Mouse (Mus musculus): ENCODE measurements around the gene Greb1. TPM values are rescaled to one million over a fixed set of nuclear protein-coding genes. Genes with fewer than 3 reads are reported as not detected.

Greb1 gene
- polyA plus RNA-seq, 2 experiments: 0.41 to 1.1 TPM

DNA sequence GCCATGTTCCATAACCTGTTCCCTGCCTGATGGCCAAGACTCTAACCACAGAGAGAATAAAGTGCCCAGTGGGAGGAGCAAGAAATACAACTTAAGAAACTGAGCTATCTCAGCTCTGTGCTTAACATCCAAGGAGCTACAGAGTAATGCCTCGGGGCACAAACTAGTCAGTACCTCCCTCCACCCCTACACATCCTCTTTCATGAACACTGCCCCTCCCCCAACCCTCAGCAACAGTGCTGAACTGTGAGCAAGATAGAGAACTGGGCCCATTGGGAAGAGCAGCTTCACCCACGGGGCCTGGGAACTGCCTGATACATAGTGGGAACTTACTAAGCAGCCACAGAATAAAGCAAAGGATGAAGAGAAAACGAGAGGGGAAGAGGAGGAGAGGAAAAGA lies 77.1 kb downstream of the Greb1 start:
- H3K4me3 ChIP-seq (ENCODE audit: insufficient read depth in 1 of 2, low read depth in 2 of 2, low read length in 2 of 2): no peak overlapping the region
- TF ChIP-seq EP300 (IDR thresholded peaks at IDR 0.05; ENCODE audit: low read depth) (no peak), CTCF (IDR thresholded peaks at IDR 0.05; ENCODE audit: low read depth) (no peak)
- no peak overlapping the region for H3K27ac ChIP-seq
- H3K36me3 ChIP-seq (replicated peaks; ENCODE audit: control insufficient read depth, insufficient read depth, low read depth): no peaks in the 10 kb centered on the region
- H3K27me3 ChIP-seq (ENCODE audit: control insufficient read depth, insufficient read depth, low read length): no peaks in the 10 kb centered on the region
- no peak for ATAC-seq (ENCODE audit: insufficient read depth)
- peaks cover 0 to 14% of the 10 kb centered on the region in 2 experiments; a peak in 2 of 4 replicates for H3K4me1 ChIP-seq (replicated peaks; ENCODE audit: control insufficient read depth in 2 of 2, insufficient read depth in 2 of 2, low read length in 1 of 2)
- no peak for DNase-seq (ENCODE audit: low read depth in 3 of 3, low spot score in 3 of 3)
- 22% methylated on average over 3 of the region's 3 CpGs for WGBS (ENCODE audit: insufficient replicate concordance)
- H3K9me3 ChIP-seq (ENCODE audit: control insufficient read depth, low read length): no peaks in the 10 kb centered on the region
- H3K9ac ChIP-seq (replicated peaks): no peak overlapping the region
- H3K4me2 ChIP-seq (ENCODE audit: low read depth): no peak overlapping the region

GRCm38 (mm10) chr12:16718660-16719315 lies 81.9 kb downstream of the Greb1 start:
- no peak overlapping the region for H3K4me3 ChIP-seq (ENCODE audit: insufficient read depth in 1 of 2, low read depth in 2 of 2, low read length in 2 of 2)
- no peak for ATAC-seq (ENCODE audit: insufficient read depth)
- no peaks in the 10 kb centered on the region for H3K36me3 ChIP-seq (replicated peaks; ENCODE audit: control insufficient read depth, insufficient read depth, low read depth)
- H3K4me2 ChIP-seq (ENCODE audit: low read depth): no peak overlapping the region
- peak; percentile 20 to 28 (median 24) for DNase-seq (ENCODE audit: low read depth in 3 of 3, low spot score in 3 of 3)
- peaks cover 0 to 2% of the 10 kb centered on the region in 2 experiments; a peak in 1 of 4 replicates for H3K4me1 ChIP-seq (replicated peaks; ENCODE audit: control insufficient read depth in 2 of 2, insufficient read depth in 2 of 2, low read length in 1 of 2)
- WGBS (ENCODE audit: insufficient replicate concordance): 33% methylated on average over 8 of the region's 8 CpGs
- no peak overlapping the region for H3K9ac ChIP-seq (replicated peaks)
- H3K27ac ChIP-seq: no peak overlapping the region
- TF ChIP-seq CTCF (IDR thresholded peaks at IDR 0.05; ENCODE audit: low read depth): peak; percentile 90
- no peak for TF ChIP-seq EP300 (IDR thresholded peaks at IDR 0.05; ENCODE audit: low read depth)
- H3K27me3 ChIP-seq (ENCODE audit: control insufficient read depth, insufficient read depth, low read length): no peaks in the 10 kb centered on the region
- H3K9me3 ChIP-seq (ENCODE audit: control insufficient read depth, low read length): no peaks in the 10 kb centered on the region

GRCm38 (mm10) chr12:16717653-16718052 lies 83.0 kb downstream of the Greb1 start:
- H3K27ac ChIP-seq: no peak overlapping the region
- H3K27me3 ChIP-seq (ENCODE audit: control insufficient read depth, insufficient read depth, low read length): no peaks in the 10 kb centered on the region
- no peaks in the 10 kb centered on the region for H3K36me3 ChIP-seq (replicated peaks; ENCODE audit: control insufficient read depth, insufficient read depth, low read depth)
- H3K4me2 ChIP-seq (ENCODE audit: low read depth): no peak overlapping the region
- WGBS (ENCODE audit: insufficient replicate concordance): 39% methylated on average over 1 of the region's 1 CpGs
- no peak for DNase-seq (ENCODE audit: low read depth in 3 of 3, low spot score in 3 of 3)
- no peak for ATAC-seq (ENCODE audit: insufficient read depth)
- TF ChIP-seq EP300 (IDR thresholded peaks at IDR 0.05; ENCODE audit: low read depth) (no peak), CTCF (IDR thresholded peaks at IDR 0.05; ENCODE audit: low read depth) (peak; percentile 85)
- no peak overlapping the region for H3K9ac ChIP-seq (replicated peaks)
- H3K9me3 ChIP-seq (ENCODE audit: control insufficient read depth, low read length): no peaks in the 10 kb centered on the region
- H3K4me3 ChIP-seq (ENCODE audit: insufficient read depth in 1 of 2, low read depth in 2 of 2, low read length in 2 of 2): no peak overlapping the region
- H3K4me1 ChIP-seq (replicated peaks; ENCODE audit: control insufficient read depth in 2 of 2, insufficient read depth in 2 of 2, low read length in 1 of 2): no peaks in the 10 kb centered on the region

DNA sequence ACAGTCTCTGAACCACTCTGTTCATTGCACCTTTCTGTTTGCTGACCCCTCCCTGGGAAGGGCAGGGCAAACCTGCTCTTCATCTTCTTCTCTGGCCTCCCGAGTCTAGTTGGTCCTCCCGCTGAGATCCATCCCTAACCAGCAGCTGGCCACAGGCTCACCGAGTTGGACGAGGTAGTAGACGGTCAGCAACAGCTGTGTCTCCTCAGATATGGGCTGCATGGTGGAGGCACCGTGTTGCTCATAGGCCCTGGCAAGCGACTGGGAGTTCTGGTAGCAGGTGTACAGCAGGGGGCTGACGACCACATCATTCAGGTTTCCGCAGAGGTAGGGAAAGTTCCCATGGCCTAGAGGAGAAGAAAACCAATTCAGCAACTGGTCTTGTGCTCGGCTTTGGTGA lies 86.1 kb downstream of the Greb1 start:
- Histone ChIP-seq H3K4me1 (replicated peaks; ENCODE audit: control insufficient read depth in 2 of 2, insufficient read depth in 2 of 2, low read length in 1 of 2) (no peaks in the 10 kb centered on the region), H3K9ac (replicated peaks) (no peak overlapping the region), H3K4me2 (ENCODE audit: low read depth) (no peak overlapping the region), H3K4me3 (ENCODE audit: insufficient read depth in 1 of 2, low read depth in 2 of 2, low read length in 2 of 2) (no peak overlapping the region), H3K36me3 (replicated peaks; ENCODE audit: control insufficient read depth, insufficient read depth, low read depth) (no peaks in the 10 kb centered on the region), H3K9me3 (ENCODE audit: control insufficient read depth, low read length) (no peaks in the 10 kb centered on the region), H3K27me3 (ENCODE audit: control insufficient read depth, insufficient read depth, low read length) (no peaks in the 10 kb centered on the region), H3K27ac (no peak overlapping the region)
- no peak for TF ChIP-seq CTCF (IDR thresholded peaks at IDR 0.05; ENCODE audit: low read depth)
- 63% methylated on average over 10 of the region's 10 CpGs for WGBS (ENCODE audit: insufficient replicate concordance)
- DNase-seq (ENCODE audit: low read depth in 3 of 3, low spot score in 3 of 3): no peak
- no peak for ATAC-seq (ENCODE audit: insufficient read depth)

DNA sequence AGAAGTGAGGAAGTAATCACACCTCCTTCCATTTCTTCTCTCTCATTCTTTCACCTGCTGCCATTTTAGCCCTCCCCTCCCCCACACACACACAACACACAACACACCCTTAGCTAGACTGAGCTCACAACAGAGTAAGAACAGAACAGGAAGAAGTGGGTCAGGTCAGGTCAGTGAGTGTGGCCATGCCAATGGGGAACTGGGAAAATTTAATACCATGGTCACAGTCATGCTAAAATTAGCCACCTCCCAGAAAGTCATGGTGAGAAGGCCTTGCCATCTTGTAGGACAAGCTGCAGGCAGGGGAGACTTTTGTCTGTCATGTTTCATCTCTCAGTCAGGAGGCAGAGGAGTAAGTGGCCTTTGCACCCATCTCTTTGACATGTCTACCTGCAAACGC lies 102.0 kb downstream of the Greb1 start:
- H3K9me3 ChIP-seq (ENCODE audit: control insufficient read depth, low read length): no peaks in the 10 kb centered on the region
- no peak for DNase-seq (ENCODE audit: low read depth in 3 of 3, low spot score in 3 of 3)
- no peaks in the 10 kb centered on the region for H3K4me1 ChIP-seq (replicated peaks; ENCODE audit: control insufficient read depth in 2 of 2, insufficient read depth in 2 of 2, low read length in 1 of 2)
- no peak overlapping the region for H3K9ac ChIP-seq (replicated peaks)
- WGBS (ENCODE audit: insufficient replicate concordance): 53% methylated on average over 1 of the region's 1 CpGs
- no peak for ATAC-seq (ENCODE audit: insufficient read depth)
- no peaks in the 10 kb centered on the region for H3K27me3 ChIP-seq (ENCODE audit: control insufficient read depth, insufficient read depth, low read length)
- no peak overlapping the region for H3K27ac ChIP-seq
- no peaks in the 10 kb centered on the region for H3K36me3 ChIP-seq (replicated peaks; ENCODE audit: control insufficient read depth, insufficient read depth, low read depth)
- no peak overlapping the region for H3K4me2 ChIP-seq (ENCODE audit: low read depth)
- TF ChIP-seq EP300 (IDR thresholded peaks at IDR 0.05; ENCODE audit: low read depth) (no peak), CTCF (IDR thresholded peaks at IDR 0.05; ENCODE audit: low read depth) (no peak)
- H3K4me3 ChIP-seq (ENCODE audit: insufficient read depth in 1 of 2, low read depth in 2 of 2, low read length in 2 of 2): no peak overlapping the region

Data from liver, embryonic 14.5 days (tissue).